Mouse (Mus musculus) brain, embryonic 18.5 days (tissue): ENCODE measurements around the gene Olfr1438-ps1.
"Not testable (repeated sequence)": the region's sequence is repeated elsewhere in the genome, so short reads cannot be mapped to it uniquely, and the experiment has no call there.

Source experiments
- DNase-seq: peaks from one replicate; pipeline ENCODE4 v3.0.0-alpha.2; 2012; ENCODE audit warnings: low read depth, low spot score

Olfr1438-ps1 gene

DNA sequence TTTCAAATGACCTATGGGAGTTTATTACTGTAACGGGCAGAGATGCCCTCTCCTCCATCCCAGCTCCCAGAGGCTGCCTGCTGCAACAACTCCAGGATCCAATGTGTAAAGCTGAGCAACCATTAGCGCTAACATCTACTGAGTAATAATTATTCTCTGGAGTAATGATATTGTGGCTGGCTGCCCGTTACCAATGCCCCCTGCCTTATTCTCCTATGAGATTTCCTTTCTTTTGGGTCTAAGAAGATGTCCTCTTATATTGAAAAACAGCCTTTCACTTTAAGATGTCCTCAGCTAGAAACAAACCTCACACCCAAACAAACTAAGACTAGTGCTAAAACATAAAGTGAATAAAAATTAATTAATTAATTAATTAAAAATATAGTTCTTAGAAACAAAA lies at the start of gene Olfr1438-ps1:
Olfr1438-ps1 (minus strand) TSS at position 101 of the 400 bp plus-strand sequence.
- no peak for DNase-seq

GRCm38 (mm10) chr19:12374465-12375025 lies 38.8 kb upstream of the Olfr1438-ps1 start:
- peak; percentile 36 for DNase-seq

DNA sequence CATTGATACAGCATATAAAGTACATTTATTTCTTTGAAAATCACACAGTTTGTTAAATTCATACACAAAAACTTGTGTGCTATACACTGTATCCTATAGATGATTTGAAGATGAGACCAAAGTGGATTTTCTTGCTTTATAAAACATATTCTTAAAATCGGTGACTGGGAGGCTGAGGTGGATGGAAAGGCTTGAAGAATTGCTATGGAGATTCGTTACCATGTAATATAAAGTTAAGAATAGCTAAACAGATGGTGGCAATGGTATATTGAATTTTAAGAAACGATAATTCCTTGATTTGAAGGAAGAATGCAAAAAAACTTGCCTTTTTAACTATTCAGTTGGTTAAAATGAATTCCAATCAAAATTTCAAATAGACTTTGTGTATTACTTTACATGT lies 37.3 kb upstream of the Olfr1438-ps1 start:
- DNase-seq, result no peak

GRCm38 (mm10) chr19:12325001-12325400 lies 10.7 kb downstream of the Olfr1438-ps1 start, which contains the start of gene Olfr1437:
Olfr1437 (minus strand) TSS chr19:12325101.
- DNase-seq, result no peak

DNA sequence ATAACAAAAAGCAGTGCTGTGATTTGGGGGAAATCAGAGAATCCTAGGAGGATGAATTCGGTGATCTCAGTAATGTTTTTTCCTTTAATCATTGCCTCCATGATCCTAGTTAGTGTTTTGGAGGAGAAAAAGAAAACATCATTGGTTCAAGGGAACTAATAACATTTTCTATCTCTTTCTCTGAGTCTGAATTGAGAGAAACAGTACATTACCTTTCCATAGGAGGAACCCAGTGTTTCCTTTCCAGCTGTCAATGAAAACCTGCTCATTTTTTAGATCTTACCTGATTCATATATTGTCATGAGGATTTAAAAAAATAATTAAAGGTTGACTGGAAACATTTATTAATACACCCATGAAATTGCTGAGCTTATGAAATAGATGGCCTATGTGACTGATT lies 36.7 kb downstream of the Olfr1438-ps1 start, which contains the start of gene Olfr1436:
Olfr1436 (minus strand) TSS at position 101 of the 400 bp plus-strand sequence.
- DNase-seq, result not testable (repeated sequence)

- DNase-seq, result peak; percentile 28
Measured at GRCm38 (mm10) chr19:12292979-12293378, 42.7 kb downstream of the Olfr1438-ps1 start.

GRCm38 (mm10) chr19:12279554-12279953 lies 56.2 kb downstream of the Olfr1438-ps1 start, which contains the start of gene Olfr1434:
Olfr1434 (plus strand) TSS chr19:12279854.
- no peak for DNase-seq
